Mouse (Mus musculus) midbrain, embryonic 12.5 days (tissue): ENCODE results near the gene Cox6b2. TPM values are rescaled to one million over a fixed set of nuclear protein-coding genes. Genes with fewer than 3 reads are reported as not detected.

Experiments
- ATAC-seq: fragments of 200-750 bp; cut with Nextera tagmentation; 2 replicates; pipeline ENCODE4 v1.8.0; 2017; ENCODE audit warnings: low read depth, moderate TSS enrichment, moderate library complexity; ENCODE audit not compliant: low FRiP score
- H3K27ac ChIP-seq: fragments of 300-500 bp; sonication (generic); replicated peaks from 2 replicates; pipeline ENCODE4 v1.5.1; 2016; ENCODE audit warnings: mild to moderate bottlenecking
- H3K27me3 ChIP-seq: fragments of 300-500 bp; sonication (generic); 2 replicates; pipeline ENCODE4 v1.6.1; 2016; ENCODE audit warnings: mild to moderate bottlenecking
- H3K36me3 ChIP-seq: fragments of 300-500 bp; sonication (generic); 2 replicates; pipeline ENCODE4 v1.6.1; 2016
- H3K4me1 ChIP-seq: fragments of 300-500 bp; sonication (generic); 2 replicates; pipeline ENCODE4 v1.6.1; 2016
- H3K4me2 ChIP-seq: fragments of 300-500 bp; sonication (generic); replicated peaks from 2 replicates; pipeline ENCODE4 v1.6.1; 2016; ENCODE audit warnings: mild to moderate bottlenecking, moderate library complexity
- H3K4me3 ChIP-seq: fragments of 300-500 bp; sonication (generic); 2 replicates; pipeline ENCODE4 v1.5.1; 2016; ENCODE audit warnings: mild to moderate bottlenecking
- H3K9ac ChIP-seq: fragments of 300-500 bp; sonication (generic); replicated peaks from 2 replicates; pipeline ENCODE4 v1.6.1; 2016; ENCODE audit warnings: mild to moderate bottlenecking, moderate library complexity
- H3K9me3 ChIP-seq: fragments of 300-500 bp; sonication (generic); 2 replicates; pipeline ENCODE4 v1.6.1; 2016; ENCODE audit warnings: mild to moderate bottlenecking
- WGBS: fragments of 180-500 bp; shearing (Covaris S2); methylation state at CpG from one replicate; pipeline ENCODE4 v1.1.7; 2016; 5-methylcytosine and 5-hydroxymethylcytosine counted together
- polyA plus RNA-seq: library from polyadenylated mRNA; unstranded; fragments of >200 nt; fragmentation: Nextera tagmentation; extraction: Ambion mirVana; gene quantifications from 2 replicates; pipeline ENCODE4 v1.2.1, GENCODE M21; 2016

The Cox6b2 gene
- polyA plus RNA-seq, 1 experiment from 2014 or later, result 33.7 TPM

GRCm38 (mm10) chr7:4739041-4739543 lies 13.8 kb downstream of the Cox6b2 start:
- Histone ChIP-seq H3K36me3 (peaks cover 11% of the 10 kb centered on the region), H3K4me2 (peak overlapping the region; percentile 58), H3K4me3 (peak overlapping the region; percentile 34), H3K27me3 (peaks cover 3% of the 10 kb centered on the region; the same call in 1 of the 2 replicates), H3K9ac (0 out of 2 replicates have a peak overlapping the region, but pooled peaks have one; percentile 15), H3K9me3 (no peaks in the 10 kb centered on the region), H3K27ac (peak overlapping the region; percentile 77), H3K4me1 (peaks cover 39% of the 10 kb centered on the region)
- WGBS, result 47% methylated on average over 10 of the region's 10 CpGs
- ATAC-seq, result no peak

- H3K27me3 ChIP-seq, result peaks cover 9% of the 10 kb centered on the region; the same call in 1 of the 2 replicates
- no peak overlapping the region for H3K4me3 ChIP-seq
- no peak overlapping the region for H3K27ac ChIP-seq
- H3K9me3 ChIP-seq, result no peaks in the 10 kb centered on the region
- no peak overlapping the region for H3K9ac ChIP-seq
- H3K4me2 ChIP-seq, result no peak overlapping the region
- no peak for ATAC-seq
- no peaks in the 10 kb centered on the region for H3K4me1 ChIP-seq
- no peaks in the 10 kb centered on the region for H3K36me3 ChIP-seq
- 75% methylated on average over 6 of the region's 6 CpGs for WGBS
Observed at GRCm38 (mm10) chr7:4732968-4733392, 19.9 kb downstream of the Cox6b2 start.

- Histone ChIP-seq H3K9me3 (no peaks in the 10 kb centered on the region), H3K4me1 (no peaks in the 10 kb centered on the region), H3K27me3 (0 out of 2 replicates have a peak, but pooled peaks cover 5% of the 10 kb centered on the region), H3K4me2 (no peak overlapping the region), H3K9ac (no peak overlapping the region), H3K36me3 (no peaks in the 10 kb centered on the region), H3K4me3 (no peak overlapping the region), H3K27ac (no peak overlapping the region)
- ATAC-seq, result no peak
- WGBS, result 81% methylated on average over 5 of the region's 5 CpGs
Observed at GRCm38 (mm10) chr7:4731090-4731489, 21.8 kb downstream of the Cox6b2 start.

GRCm38 (mm10) chr7:4725169-4725568 lies 27.7 kb downstream of the Cox6b2 start, which contains the start of gene Tmem150b:
Gene Tmem150b (minus strand): TSS chr7:4725249.
- H3K4me3 ChIP-seq, result no peak within 1 kb of the TSS
- H3K36me3 ChIP-seq, result no peaks in the 10 kb centered on the region
- no peak within 1 kb of the TSS for H3K4me2 ChIP-seq
- H3K9ac ChIP-seq, result no peak within 1 kb of the TSS
- H3K4me1 ChIP-seq, result no peaks in the 10 kb centered on the region
- no peak within 1 kb of the TSS for H3K27ac ChIP-seq
- ATAC-seq, result no peak
- WGBS, result 91% methylated on average over 7 of the region's 7 CpGs
- H3K27me3 ChIP-seq, result no peaks in the 10 kb centered on the region
- H3K9me3 ChIP-seq, result no peaks in the 10 kb centered on the region

GRCm38 (mm10) chr7:4724359-4724758 lies 28.5 kb downstream of the Cox6b2 start:
- Histone ChIP-seq H3K9ac (no peak overlapping the region), H3K27ac (no peak overlapping the region), H3K4me1 (no peaks in the 10 kb centered on the region), H3K27me3 (no peaks in the 10 kb centered on the region), H3K4me3 (no peak overlapping the region), H3K4me2 (no peak overlapping the region), H3K9me3 (no peaks in the 10 kb centered on the region), H3K36me3 (no peaks in the 10 kb centered on the region)
- 87% methylated on average over 3 of the region's 3 CpGs for WGBS
- no peak for ATAC-seq

GRCm38 (mm10) chr7:4723508-4723907 lies 29.4 kb downstream of the Cox6b2 start:
- WGBS, result 39% methylated on average over 12 of the region's 12 CpGs
- Histone ChIP-seq H3K4me3 (peak overlapping the region; percentile 29), H3K4me1 (no peaks in the 10 kb centered on the region), H3K27me3 (no peaks in the 10 kb centered on the region), H3K9ac (no peak overlapping the region; the same call in 1 of the 2 replicates), H3K4me2 (peak overlapping the region; percentile 51), H3K9me3 (no peaks in the 10 kb centered on the region), H3K36me3 (no peaks in the 10 kb centered on the region), H3K27ac (no peak overlapping the region)
- peak; percentile 34; the same call in 1 of the 2 replicates for ATAC-seq

- Histone ChIP-seq H3K4me2 (no peak overlapping the region), H3K4me3 (no peak overlapping the region), H3K27me3 (no peaks in the 10 kb centered on the region), H3K9me3 (no peaks in the 10 kb centered on the region), H3K27ac (no peak overlapping the region), H3K4me1 (no peaks in the 10 kb centered on the region), H3K9ac (no peak overlapping the region), H3K36me3 (peaks cover 35% of the 10 kb centered on the region)
- WGBS, result 92% methylated on average over 3 of the region's 3 CpGs
- no peak for ATAC-seq
Observed at GRCm38 (mm10) chr7:4719276-4719675, 33.6 kb downstream of the Cox6b2 start.

GRCm38 (mm10) chr7:4716955-4717354 lies 35.9 kb downstream of the Cox6b2 start:
- Histone ChIP-seq H3K27ac (no peak overlapping the region), H3K4me3 (no peak overlapping the region), H3K4me1 (no peaks in the 10 kb centered on the region), H3K4me2 (no peak overlapping the region), H3K9me3 (no peaks in the 10 kb centered on the region), H3K9ac (no peak overlapping the region), H3K27me3 (no peaks in the 10 kb centered on the region), H3K36me3 (peaks cover 59% of the 10 kb centered on the region)
- no peak for ATAC-seq
- WGBS, result 71% methylated on average over 6 of the region's 6 CpGs

GRCm38 (mm10) chr7:4712594-4712993 lies 40.3 kb downstream of the Cox6b2 start:
- 77% methylated on average over 3 of the region's 3 CpGs for WGBS
- Histone ChIP-seq H3K27me3 (no peaks in the 10 kb centered on the region), H3K9me3 (no peaks in the 10 kb centered on the region), H3K4me3 (no peak overlapping the region), H3K9ac (no peak overlapping the region), H3K27ac (no peak overlapping the region), H3K4me2 (no peak overlapping the region), H3K4me1 (no peaks in the 10 kb centered on the region), H3K36me3 (peaks cover 98% of the 10 kb centered on the region)
- no peak for ATAC-seq

GRCm38 (mm10) chr7:4705098-4705497 lies 47.8 kb downstream of the Cox6b2 start:
- no peak overlapping the region for H3K9ac ChIP-seq
- peaks cover 94% of the 10 kb centered on the region for H3K36me3 ChIP-seq
- H3K4me1 ChIP-seq, result peaks cover 10% of the 10 kb centered on the region
- WGBS, result 33% methylated on average over 18 of the region's 18 CpGs
- no peak for ATAC-seq
- no peak overlapping the region for H3K4me3 ChIP-seq
- H3K27me3 ChIP-seq, result no peaks in the 10 kb centered on the region
- H3K27ac ChIP-seq, result no peak overlapping the region
- no peaks in the 10 kb centered on the region for H3K9me3 ChIP-seq
- H3K4me2 ChIP-seq, result no peak overlapping the region

GRCm38 (mm10) chr7:4703195-4703594 lies 49.7 kb downstream of the Cox6b2 start:
- H3K4me1 ChIP-seq, result peaks cover 10% of the 10 kb centered on the region
- WGBS, result 90% methylated on average over 7 of the region's 7 CpGs
- H3K27ac ChIP-seq, result no peak overlapping the region
- no peak for ATAC-seq
- H3K36me3 ChIP-seq, result peaks cover 93% of the 10 kb centered on the region
- H3K4me3 ChIP-seq, result no peak overlapping the region
- no peak overlapping the region for H3K4me2 ChIP-seq
- no peaks in the 10 kb centered on the region for H3K27me3 ChIP-seq
- no peaks in the 10 kb centered on the region for H3K9me3 ChIP-seq
- H3K9ac ChIP-seq, result no peak overlapping the region

GRCm38 (mm10) chr7:4702334-4702733 lies 50.6 kb downstream of the Cox6b2 start:
- H3K27me3 ChIP-seq, result no peaks in the 10 kb centered on the region
- no peak overlapping the region for H3K4me2 ChIP-seq
- peaks cover 10% of the 10 kb centered on the region for H3K4me1 ChIP-seq
- H3K9ac ChIP-seq, result no peak overlapping the region; the same call in 1 of the 2 replicates
- no peaks in the 10 kb centered on the region for H3K9me3 ChIP-seq
- H3K4me3 ChIP-seq, result no peak overlapping the region
- no peak overlapping the region for H3K27ac ChIP-seq
- H3K36me3 ChIP-seq, result peaks cover 92% of the 10 kb centered on the region
- 40% methylated on average over 8 of the region's 8 CpGs for WGBS
- no peak for ATAC-seq
